In the genomic region with DNA sequence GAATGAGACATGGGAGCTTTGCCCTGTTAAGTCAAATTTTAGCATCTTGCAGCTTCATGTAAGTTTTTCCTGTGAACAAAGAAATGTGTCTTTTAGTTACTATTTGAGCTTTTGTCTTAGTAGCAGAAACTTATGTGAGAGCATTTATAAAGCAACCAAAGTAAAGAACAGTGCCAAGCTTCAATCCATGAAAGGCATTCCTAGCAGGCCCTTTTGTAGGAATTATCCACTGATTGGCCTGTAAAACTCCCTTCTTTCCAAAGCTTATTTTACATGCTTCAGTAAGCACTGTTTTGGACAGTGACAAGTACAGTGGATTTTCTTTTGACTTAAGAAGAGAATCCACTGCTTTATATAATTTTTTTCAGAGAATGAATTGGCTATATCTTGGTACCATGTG, we compare ENCODE assay signal across 20 mouse cellular contexts.
"Had no signal": no experiment of that assay in that cellular context is flagged by ENCODE, and none has a peak within 500 bp of the region (broad histone marks: within the 10 kb centered on the region; RNA-seq: fewer than 3 reads in every experiment).

No protein-coding gene starts in this region.

- H3K9me3 ChIP-seq: limb, embryonic 12.5 days; limb, embryonic 15.5 days; midbrain, embryonic 13.5 days; neural tube, embryonic 13.5 days; stomach, embryonic 15.5 days had no signal

- H3K4me3 ChIP-seq: limb, embryonic 12.5 days; limb, embryonic 15.5 days; midbrain, embryonic 13.5 days; myocyte; neural tube, embryonic 13.5 days; stomach, embryonic 15.5 days had no signal

- H3K36me3 ChIP-seq: limb, embryonic 15.5 days had no signal

- H3K27me3 ChIP-seq: limb, embryonic 12.5 days; limb, embryonic 15.5 days; midbrain, embryonic 13.5 days; neural tube, embryonic 13.5 days; stomach, embryonic 15.5 days had no signal

- H3K9ac ChIP-seq: limb, embryonic 12.5 days; limb, embryonic 15.5 days; liver, embryonic 14.5 days; liver, postnatal 0 days; lung, embryonic 14.5 days; midbrain, embryonic 13.5 days; neural tube, embryonic 13.5 days; stomach, embryonic 15.5 days had no signal

- H3K4me2 ChIP-seq: limb, embryonic 12.5 days; limb, embryonic 15.5 days; liver, embryonic 11.5 days; lung, embryonic 14.5 days; midbrain, embryonic 13.5 days; neural tube, embryonic 13.5 days; stomach, embryonic 15.5 days had no signal

- H3K4me1 ChIP-seq: limb, embryonic 12.5 days; limb, embryonic 15.5 days; midbrain, embryonic 13.5 days; neural tube, embryonic 13.5 days; stomach, embryonic 15.5 days had no signal

- DNase-seq: kidney, adult 9 months; kidney, postnatal 14 days; kidney, postnatal 4 days; left cerebral cortex, postnatal 4 days; liver, postnatal 0 days; lung, embryonic 14.5 days; retina, postnatal 1 day; right cerebral cortex, postnatal 25 days; spleen, adult 18-20 months; thymus, postnatal 25 days had no signal

- ATAC-seq: liver, postnatal 0 days; lung, postnatal 0 days; midbrain, embryonic 13.5 days had no signal

- H3K27ac ChIP-seq: limb, embryonic 12.5 days; limb, embryonic 15.5 days; liver, embryonic 14.5 days; macrophage; midbrain, embryonic 13.5 days; neural tube, embryonic 13.5 days; stomach, embryonic 15.5 days had no signal
